Mouse (Mus musculus): Measurements from ENCODE around the gene Hmcn2. TPM values are rescaled to one million over a fixed set of nuclear protein-coding genes. Genes with fewer than 3 reads are reported as not detected.

Gene Hmcn2
- total and polyA plus RNA-seq, 3 experiments, result 1.0 to 5.7 (median 2.1) TPM

GRCm38 (mm10) chr2:31501448-31502130 lies 187.4 kb downstream of the Hmcn2 start:
- no peaks in the 10 kb centered on the region for H3K9me3 ChIP-seq (replicated peaks; ENCODE audit: low read length)
- H3K27me3 ChIP-seq (replicated peaks), result no peaks in the 10 kb centered on the region
- in situ Hi-C loops (cut with MboI; ENCODE audit: low pct_ligation_motif_present, low pct_unique_long_range_greater_than_20kb, low sequenced_read_pairs), result no loop called here
- no peak for DNase-seq (ENCODE audit: extremely low read depth)
- dilution Hi-C loops (cut with MboI; ENCODE audit: extremely low pct_ligation_motif_present, extremely low pct_unique_long_range_greater_than_20kb, low sequenced_read_pairs), result no loop called here
- H3K27ac ChIP-seq (ENCODE audit: insufficient read depth, low read depth), result no peak overlapping the region
- TF ChIP-seq CTCF (conservative IDR thresholded peaks at IDR 0.05 in 1 of 2, IDR thresholded peaks at IDR 0.05 in 1 of 2; ENCODE audit: low read depth in 2 of 2, low read length in 2 of 2), result peak in 1 of 2 experiments; percentile 27; a peak in 2 of 4 replicates
- TF ChIP-seq ZKSCAN1 (IDR thresholded peaks at IDR 0.05; ENCODE audit: borderline replicate concordance, low read depth, low read length), result no peak
- peaks cover 8 to 90% of the 10 kb centered on the region in 2 experiments for H3K36me3 ChIP-seq (replicated peaks in 1 of 2; ENCODE audit: control insufficient read depth in 1 of 2, insufficient read depth in 1 of 2, low read length in 1 of 2)
- H3K9ac ChIP-seq (ENCODE audit: insufficient read depth, low read depth), result no peak overlapping the region
- no peaks in the 10 kb centered on the region for H3K79me2 ChIP-seq (replicated peaks; ENCODE audit: control insufficient read depth, extremely low read depth, insufficient read depth, poor library complexity, severe bottlenecking)
- no peak overlapping the region for H3K4me3 ChIP-seq (replicated peaks in 1 of 3; ENCODE audit: low read depth in 2 of 3, low read length in 2 of 3, poor library complexity in 1 of 3)
- no peak overlapping the region for H3K4me2 ChIP-seq (ENCODE audit: insufficient read depth, low read depth, poor library complexity, severe bottlenecking)
- H3K4me1 ChIP-seq (ENCODE audit: control insufficient read depth in 1 of 2, insufficient read depth in 2 of 2), result no peaks in the 10 kb centered on the region

DNA sequence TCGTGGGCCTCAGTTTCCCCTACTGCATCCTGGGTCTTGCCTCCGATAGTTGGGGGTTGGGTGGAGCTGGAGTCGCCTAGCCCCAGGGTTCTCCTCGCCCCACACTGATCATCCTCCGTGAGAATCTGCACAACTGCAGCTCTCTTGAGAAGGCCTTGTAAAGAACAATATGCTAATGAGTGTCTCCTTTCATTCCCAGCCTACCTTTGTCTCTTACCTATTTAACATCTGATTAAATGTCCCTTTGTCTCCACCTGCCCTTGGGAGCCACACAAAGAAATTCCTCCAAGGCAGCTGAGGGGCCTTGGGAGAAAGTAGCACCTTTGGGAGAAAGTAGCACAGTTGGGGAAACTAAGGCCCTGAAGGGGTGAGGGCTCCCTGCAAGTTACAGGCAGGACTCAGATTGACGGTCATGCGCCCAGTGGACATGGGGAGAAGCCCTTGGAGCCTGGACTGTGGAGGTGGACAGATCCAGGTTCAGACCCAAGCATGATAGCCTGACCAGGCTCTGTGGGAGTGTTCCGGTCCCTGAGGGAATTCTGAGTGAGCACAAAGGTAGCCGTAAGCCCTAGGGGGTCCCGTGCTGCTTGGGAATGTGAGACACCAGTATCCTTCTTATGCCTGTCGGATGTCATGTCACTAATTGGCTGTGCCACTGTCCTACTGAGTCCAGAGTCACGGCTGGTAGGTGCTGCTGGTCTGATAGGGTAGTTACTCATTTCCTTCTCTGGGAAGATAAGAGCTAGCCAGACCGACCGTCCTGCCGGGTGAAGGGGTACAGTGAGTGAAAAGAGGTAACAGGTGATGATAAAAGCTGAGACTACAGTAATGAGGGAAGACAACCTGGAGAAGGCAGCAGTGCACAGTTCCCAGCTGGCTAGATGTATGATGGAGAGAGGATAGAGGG lies 188.7 kb downstream of the Hmcn2 start:
- Histone ChIP-seq H3K9me3 (replicated peaks; ENCODE audit: low read length) (no peaks in the 10 kb centered on the region), H3K4me3 (replicated peaks in 1 of 3; ENCODE audit: low read depth in 2 of 3, low read length in 2 of 3, poor library complexity in 1 of 3) (no peak overlapping the region), H3K27ac (ENCODE audit: insufficient read depth, low read depth) (no peak overlapping the region), H3K4me1 (ENCODE audit: control insufficient read depth in 1 of 2, insufficient read depth in 2 of 2) (no peaks in the 10 kb centered on the region), H3K79me2 (replicated peaks; ENCODE audit: control insufficient read depth, extremely low read depth, insufficient read depth, poor library complexity, severe bottlenecking) (no peaks in the 10 kb centered on the region), H3K27me3 (replicated peaks) (no peaks in the 10 kb centered on the region), H3K9ac (ENCODE audit: insufficient read depth, low read depth) (no peak overlapping the region), H3K4me2 (ENCODE audit: insufficient read depth, low read depth, poor library complexity, severe bottlenecking) (no peak overlapping the region), H3K36me3 (replicated peaks in 1 of 2; ENCODE audit: control insufficient read depth in 1 of 2, insufficient read depth in 1 of 2, low read length in 1 of 2) (peaks cover 8 to 85% of the 10 kb centered on the region in 2 experiments)
- dilution Hi-C loops (cut with MboI; ENCODE audit: extremely low pct_ligation_motif_present, extremely low pct_unique_long_range_greater_than_20kb, low sequenced_read_pairs) (no loop called here), in situ Hi-C loops (cut with MboI; ENCODE audit: low pct_ligation_motif_present, low pct_unique_long_range_greater_than_20kb, low sequenced_read_pairs) (no loop called here)
- DNase-seq (ENCODE audit: extremely low read depth), result no peak
- TF ChIP-seq CHD1 (IDR thresholded peaks at IDR 0.05; ENCODE audit: low read depth, low read length) (no peak), UBTF (IDR thresholded peaks at IDR 0.05; ENCODE audit: low read depth, low read length) (no peak), E2F4 (IDR thresholded peaks at IDR 0.05; ENCODE audit: insufficient replicate concordance, low read depth, low read length) (no peak), POLR2AphosphoS2 (IDR thresholded peaks at IDR 0.05; ENCODE audit: low read depth, low read length) (no peak), TBP (conservative IDR thresholded peaks at IDR 0.05; ENCODE audit: low read depth, low read length) (no peak), CTCF (conservative IDR thresholded peaks at IDR 0.05 in 1 of 2, IDR thresholded peaks at IDR 0.05 in 1 of 2; ENCODE audit: low read depth in 2 of 2, low read length in 2 of 2) (no peak), JUND (conservative IDR thresholded peaks at IDR 0.05; ENCODE audit: low read depth, low read length) (no peak), USF2 (conservative IDR thresholded peaks at IDR 0.05; ENCODE audit: low read depth, low read length) (no peak), KAT2A (IDR thresholded peaks at IDR 0.05; ENCODE audit: insufficient replicate concordance, low read length) (no peak), MAZ (IDR thresholded peaks at IDR 0.05; ENCODE audit: low read depth, low read length) (no peak), JUN (IDR thresholded peaks at IDR 0.05; ENCODE audit: insufficient read depth, low read depth, low read length) (no peak), MAX (IDR thresholded peaks at IDR 0.05; ENCODE audit: low read length) (no peak), MAFK (IDR thresholded peaks at IDR 0.05; ENCODE audit: insufficient replicate concordance, low read length) (no peak), RAD21 (IDR thresholded peaks at IDR 0.05; ENCODE audit: low read depth, low read length) (no peak), HCFC1 (IDR thresholded peaks at IDR 0.05; ENCODE audit: low read depth, low read length) (no peak), IRF4 (IDR thresholded peaks at IDR 0.05; ENCODE audit: low read depth, low read length) (no peak)
